Mouse (Mus musculus) ES-Bruce4 (cell line): Measurements from ENCODE around the gene Vipas39. TPM values are rescaled to one million over a fixed set of nuclear protein-coding genes. Genes with fewer than 3 reads are reported as not detected.

Experiments
- H3K27ac ChIP-seq: 2 replicates; pipeline ENCODE4 v1.5.1; 2012; ENCODE audit warnings: low read length, inconsistent platforms; ENCODE audit not compliant: insufficient read depth
- H3K27me3 ChIP-seq: 2 replicates; pipeline ENCODE4 v1.6.1; 2012; ENCODE audit warnings: mild to moderate bottlenecking, low read length, inconsistent platforms; ENCODE audit not compliant: control insufficient read depth, poor library complexity, insufficient read depth, severe bottlenecking
- H3K36me3 ChIP-seq: 2 replicates; pipeline ENCODE4 v1.6.1; 2012; ENCODE audit warnings: inconsistent platforms, mild to moderate bottlenecking, low read length, moderate library complexity; ENCODE audit not compliant: control insufficient read depth, poor library complexity, insufficient read depth, severe bottlenecking
- H3K4me1 ChIP-seq: one replicate; pipeline ENCODE4 v1.8.1; 2011; ENCODE audit warnings: low read length; ENCODE audit not compliant: control insufficient read depth, insufficient read depth
- H3K4me3 ChIP-seq: 2 replicates; pipeline ENCODE4 v1.5.1; 2011; ENCODE audit warnings: low read depth, mild to moderate bottlenecking, low read length
- H3K9ac ChIP-seq: 2 replicates; pipeline ENCODE4 v1.6.1; 2012; ENCODE audit warnings: low read depth, mild to moderate bottlenecking, inconsistent platforms; ENCODE audit not compliant: poor library complexity, severe bottlenecking
- H3K9me3 ChIP-seq: replicated peaks from 2 replicates; pipeline ENCODE4 v1.6.1; 2012; ENCODE audit warnings: mild to moderate bottlenecking, low read length, inconsistent platforms; ENCODE audit not compliant: control insufficient read depth, poor library complexity, insufficient read depth, severe bottlenecking
- CTCF ChIP-seq: IDR thresholded peaks from one replicate; pipeline ENCODE4 v1.8.1; 2011; ENCODE audit warnings: low read depth, low read length
- EP300 ChIP-seq: IDR thresholded peaks from 2 replicates; pipeline ENCODE4 v1.6.1; 2011; ENCODE audit warnings: low read depth, low read length; ENCODE audit not compliant: insufficient read depth
- POLR2A ChIP-seq: IDR thresholded peaks from one replicate; pipeline ENCODE4 v1.8.1; 2011; ENCODE audit warnings: low read length; ENCODE audit not compliant: insufficient read depth
- polyA plus RNA-seq: library from polyadenylated mRNA; stranded (reverse); fragments of >200 nt; gene quantifications from 2 replicates; pipeline ENCODE4 v1.2.4, GENCODE M21; 2011; ENCODE audit warnings: low read depth; ENCODE audit not compliant: missing spikeins, insufficient read depth, insufficient read length

Gene Vipas39
- polyA plus RNA-seq, 1 experiment: 33.8 TPM

GRCm38 (mm10) chr12:87274853-87275831 is 9.1 kb upstream of the Vipas39 start:
- peak; percentile 75; the same call in 1 of the 2 replicates for TF ChIP-seq EP300
- TF ChIP-seq CTCF: no peak
- Histone ChIP-seq H3K9ac (no peak overlapping the region), H3K36me3 (peaks cover 47% of the 10 kb centered on the region), H3K27me3 (no peaks in the 10 kb centered on the region), H3K27ac (peak overlapping the region; percentile 86), H3K4me3 (no peak overlapping the region), H3K9me3 (no peaks in the 10 kb centered on the region), H3K4me1 (peaks cover 4% of the 10 kb centered on the region)

- no peaks in the 10 kb centered on the region for H3K9me3 ChIP-seq
- no peak for TF ChIP-seq EP300
- TF ChIP-seq CTCF: peak; percentile 27
- TF ChIP-seq POLR2A: no peak
- H3K4me1 ChIP-seq: no peaks in the 10 kb centered on the region
- H3K27me3 ChIP-seq: no peaks in the 10 kb centered on the region
- no peak overlapping the region for H3K27ac ChIP-seq
- H3K4me3 ChIP-seq: peak overlapping the region; percentile 18
- H3K36me3 ChIP-seq: peaks cover 42% of the 10 kb centered on the region
- peak overlapping the region; percentile 55 for H3K9ac ChIP-seq
Observed at GRCm38 (mm10) chr12:87267682-87268081, 1.6 kb upstream of the Vipas39 start.

- no peaks in the 10 kb centered on the region for H3K9me3 ChIP-seq
- TF ChIP-seq CTCF (no peak), POLR2A (no peak), EP300 (no peak)
- no peaks in the 10 kb centered on the region for H3K4me1 ChIP-seq
- H3K4me3 ChIP-seq: peak overlapping the region; percentile 78
- H3K36me3 ChIP-seq: peaks cover 35% of the 10 kb centered on the region
- peak overlapping the region; percentile 55 for H3K9ac ChIP-seq
- peak overlapping the region; percentile 3 for H3K27ac ChIP-seq
- no peaks in the 10 kb centered on the region for H3K27me3 ChIP-seq
Observed at GRCm38 (mm10) chr12:87266827-87267603, 959 bp upstream of the Vipas39 start.

GRCm38 (mm10) chr12:87265444-87265843 is 612 bp downstream of the Vipas39 start:
- no peak for TF ChIP-seq POLR2A
- TF ChIP-seq CTCF: no peak
- TF ChIP-seq EP300: no peak
- Histone ChIP-seq H3K27ac (no peak overlapping the region), H3K36me3 (peaks cover 22% of the 10 kb centered on the region), H3K9me3 (no peaks in the 10 kb centered on the region), H3K27me3 (no peaks in the 10 kb centered on the region), H3K4me1 (no peaks in the 10 kb centered on the region), H3K9ac (peak overlapping the region; percentile 55), H3K4me3 (peak overlapping the region; percentile 75)

- peaks cover 17% of the 10 kb centered on the region for H3K36me3 ChIP-seq
- H3K9ac ChIP-seq: no peak overlapping the region
- no peaks in the 10 kb centered on the region for H3K9me3 ChIP-seq
- no peaks in the 10 kb centered on the region for H3K4me1 ChIP-seq
- H3K4me3 ChIP-seq: no peak overlapping the region
- H3K27ac ChIP-seq: no peak overlapping the region
- no peaks in the 10 kb centered on the region for H3K27me3 ChIP-seq
- TF ChIP-seq EP300: no peak
- no peak for TF ChIP-seq CTCF
- no peak for TF ChIP-seq POLR2A
Observed at GRCm38 (mm10) chr12:87260562-87260961, 5.5 kb downstream of the Vipas39 start.

- peaks cover 21% of the 10 kb centered on the region for H3K36me3 ChIP-seq
- no peaks in the 10 kb centered on the region for H3K27me3 ChIP-seq
- H3K9ac ChIP-seq: no peak overlapping the region
- H3K9me3 ChIP-seq: no peaks in the 10 kb centered on the region
- no peak overlapping the region for H3K4me3 ChIP-seq
- no peak overlapping the region for H3K27ac ChIP-seq
- TF ChIP-seq CTCF (no peak), EP300 (no peak), POLR2A (no peak)
- H3K4me1 ChIP-seq: no peaks in the 10 kb centered on the region
Observed at GRCm38 (mm10) chr12:87256629-87257028, 9.4 kb downstream of the Vipas39 start.
